Mouse (Mus musculus) lung, embryonic 14.5 days (tissue): ENCODE measurements around the gene Efna5. TPM values are rescaled to one million over a fixed set of nuclear protein-coding genes. Genes with fewer than 3 reads are reported as not detected.

Source experiments
- ATAC-seq: fragments of 200-750 bp; cut with Nextera tagmentation; 2 replicates; pipeline ENCODE4 v1.8.0; 2017; ENCODE audit warnings: mild to moderate bottlenecking, moderate TSS enrichment, moderate library complexity; ENCODE audit not compliant: insufficient read depth
- DNase-seq: peaks from one replicate; pipeline ENCODE4 v3.0.0-alpha.2; 2015
- H3K27ac ChIP-seq: fragments of 300-500 bp; sonication (generic); 2 replicates; pipeline ENCODE4 v1.5.1; 2014; ENCODE audit warnings: low read depth, mild to moderate bottlenecking, moderate library complexity
- H3K27me3 ChIP-seq: fragments of 300-500 bp; sonication (generic); 2 replicates; pipeline ENCODE4 v1.6.1; 2014; ENCODE audit warnings: low read length, control low read depth; ENCODE audit not compliant: insufficient read depth
- H3K36me3 ChIP-seq: fragments of 300-500 bp; sonication (generic); 2 replicates; pipeline ENCODE4 v1.6.1; 2014; ENCODE audit warnings: control low read depth; ENCODE audit not compliant: insufficient read depth
- H3K4me1 ChIP-seq: fragments of 300-500 bp; sonication (generic); 2 replicates; pipeline ENCODE4 v1.6.1; 2014; ENCODE audit warnings: antibody characterized with exemption, control low read depth; ENCODE audit not compliant: insufficient read depth
- H3K4me2 ChIP-seq: fragments of 300-500 bp; sonication (generic); 2 replicates; pipeline ENCODE4 v1.6.1; 2014; ENCODE audit warnings: mild to moderate bottlenecking
- H3K4me3 ChIP-seq: fragments of 300-500 bp; sonication (generic); 2 replicates; pipeline ENCODE4 v1.5.1; 2014; ENCODE audit warnings: low read depth, low read length
- H3K9ac ChIP-seq: fragments of 300-500 bp; sonication (generic); 2 replicates; pipeline ENCODE4 v1.6.1; 2014
- H3K9me3 ChIP-seq: fragments of 300-500 bp; sonication (generic); 2 replicates; pipeline ENCODE4 v1.6.1; 2016; ENCODE audit warnings: low read depth, low read length, control low read depth
- CTCF ChIP-seq: IDR thresholded peaks from 2 replicates; pipeline ENCODE4 v1.5.1; 2016; ENCODE audit warnings: antibody characterized with exemption, low read depth
- WGBS: fragments of 180-500 bp; shearing (Covaris S2); extraction: QIAGEN DNeasy Blood & Tissue Kit; methylation state at CpG from one replicate; pipeline ENCODE4 v1.1.7; 2014; 5-methylcytosine and 5-hydroxymethylcytosine counted together
- polyA plus RNA-seq: library from polyadenylated mRNA; unstranded; fragments of >200 nt; fragmentation: Nextera tagmentation; extraction: Ambion mirVana; gene quantifications from 2 replicates; pipeline ENCODE4 v1.2.1, GENCODE M21; 2014

Gene Efna5
- polyA plus RNA-seq, 1 experiment from 2014 or later = 14.8 TPM

DNA sequence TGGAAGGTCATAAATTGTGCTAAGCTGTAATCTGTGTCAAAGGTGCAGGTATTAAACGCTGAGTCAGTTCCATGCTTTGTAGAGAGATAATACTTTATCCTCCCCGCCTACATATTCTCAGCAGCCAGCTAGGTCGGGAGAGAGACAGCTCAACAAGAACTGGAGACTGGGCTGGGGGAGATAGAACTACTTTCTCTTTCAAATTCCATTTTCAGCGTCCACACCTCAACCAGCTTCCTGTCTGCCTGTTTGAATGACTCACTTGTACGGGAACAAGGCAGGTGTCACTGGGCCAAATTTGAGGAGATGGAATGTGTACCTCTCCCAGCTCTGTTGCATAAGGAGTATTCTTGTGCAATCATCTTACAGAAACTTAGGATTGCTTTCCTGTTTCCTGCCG is 193.7 kb downstream of the Efna5 start:
- peak; percentile 21; the same call in 1 of the 2 replicates for ATAC-seq
- no peak overlapping the region for H3K4me2 ChIP-seq
- DNase-seq = peak; percentile 33

DNA sequence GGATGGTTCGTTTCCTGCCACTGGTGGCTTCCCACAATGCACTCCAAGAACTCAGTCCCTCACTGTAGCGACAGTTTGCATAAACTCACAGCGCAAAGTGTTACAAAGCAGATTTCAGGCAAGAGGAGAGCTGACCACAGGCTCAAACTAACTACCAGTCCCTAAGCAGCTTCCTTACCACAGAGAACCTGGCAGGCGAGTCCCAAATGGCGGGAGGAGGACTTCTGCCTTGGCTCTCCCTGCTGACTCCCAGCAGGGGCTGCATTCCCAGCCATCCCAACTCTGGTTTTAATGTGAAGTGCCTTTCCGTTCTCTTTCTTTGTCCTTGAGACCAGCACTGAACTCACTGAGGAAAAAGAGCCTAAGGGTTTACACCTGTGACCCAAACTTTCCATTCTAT is 195.9 kb downstream of the Efna5 start:
- DNase-seq (no peak), ATAC-seq (no peak)
- no peak overlapping the region for H3K4me2 ChIP-seq
- no peaks in the 10 kb centered on the region for H3K36me3 ChIP-seq
- H3K4me3 ChIP-seq = no peak overlapping the region
- WGBS = 76% methylated on average over 6 of the region's 6 CpGs
- H3K27me3 ChIP-seq = no peaks in the 10 kb centered on the region
- H3K9ac ChIP-seq = no peak overlapping the region
- no peaks in the 10 kb centered on the region for H3K9me3 ChIP-seq
- no peak overlapping the region for H3K27ac ChIP-seq
- H3K4me1 ChIP-seq = 0 out of 2 replicates have a peak, but pooled peaks cover 2% of the 10 kb centered on the region
- no peak for TF ChIP-seq CTCF

More for the DNA sequence above, 193.7 kb downstream of the Efna5 start:
- H3K36me3 ChIP-seq = no peaks in the 10 kb centered on the region
- H3K4me1 ChIP-seq = peaks cover 5% of the 10 kb centered on the region; the same call in 1 of the 2 replicates
- no peak overlapping the region; the same call in 1 of the 2 replicates for H3K27ac ChIP-seq
- no peak overlapping the region for H3K9ac ChIP-seq
- H3K4me3 ChIP-seq = no peak overlapping the region
- H3K27me3 ChIP-seq = no peaks in the 10 kb centered on the region
- TF ChIP-seq CTCF = no peak
- WGBS = 37% methylated on average over 6 of the region's 6 CpGs
- H3K9me3 ChIP-seq = no peaks in the 10 kb centered on the region

DNA sequence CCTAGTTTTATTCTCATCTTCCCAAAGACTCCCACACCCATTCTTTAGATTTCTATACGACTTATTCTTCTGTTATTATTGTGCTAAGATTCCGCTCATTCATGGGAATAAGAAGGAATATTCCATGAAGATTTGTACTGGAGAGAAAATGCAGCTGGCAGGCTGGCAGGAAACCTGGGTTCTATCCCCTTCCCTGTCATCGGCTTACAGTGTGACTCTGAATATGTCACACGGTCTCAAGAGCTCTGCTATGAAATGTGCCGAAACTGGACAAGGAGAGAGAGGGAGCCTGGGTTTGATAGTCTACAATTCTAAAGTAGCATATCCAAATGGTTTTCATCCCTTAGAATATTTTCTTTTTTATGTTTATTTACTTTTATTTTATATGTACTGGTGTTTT is 198.0 kb downstream of the Efna5 start:
- Histone ChIP-seq H3K27ac (no peak overlapping the region), H3K27me3 (no peaks in the 10 kb centered on the region), H3K36me3 (no peaks in the 10 kb centered on the region), H3K4me1 (no peaks in the 10 kb centered on the region), H3K4me3 (no peak overlapping the region), H3K9me3 (no peaks in the 10 kb centered on the region), H3K4me2 (no peak overlapping the region), H3K9ac (no peak overlapping the region)
- DNase-seq = peak; percentile 51
- ATAC-seq = no peak
- no peak for TF ChIP-seq CTCF
- WGBS = 57% methylated on average over 5 of the region's 5 CpGs

DNA sequence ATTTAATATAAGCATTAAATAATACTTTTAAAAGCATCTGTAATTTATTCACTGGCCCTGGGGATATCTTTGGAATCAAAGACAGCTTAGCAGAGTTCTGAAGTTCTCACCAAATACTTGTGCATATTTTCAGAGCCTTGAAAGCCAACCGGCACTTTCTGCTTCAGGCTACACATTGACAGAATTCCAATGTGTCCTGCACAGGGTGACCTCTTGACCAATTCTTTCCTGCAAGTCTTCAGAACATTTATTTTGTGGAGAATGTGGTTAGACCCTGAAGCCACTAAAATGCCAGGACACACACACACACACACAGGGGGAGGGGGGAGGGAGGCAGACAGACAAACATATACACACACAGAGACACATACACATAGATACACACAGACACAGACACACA is 199.4 kb downstream of the Efna5 start:
- Histone ChIP-seq H3K9me3 (no peaks in the 10 kb centered on the region), H3K27ac (no peak overlapping the region), H3K4me1 (no peaks in the 10 kb centered on the region), H3K4me2 (no peak overlapping the region), H3K36me3 (no peaks in the 10 kb centered on the region), H3K9ac (no peak overlapping the region), H3K4me3 (no peak overlapping the region), H3K27me3 (no peaks in the 10 kb centered on the region)
- DNase-seq (no peak), ATAC-seq (no peak)
- TF ChIP-seq CTCF = no peak
- 48% methylated on average over 1 of the region's 1 CpGs for WGBS

DNA sequence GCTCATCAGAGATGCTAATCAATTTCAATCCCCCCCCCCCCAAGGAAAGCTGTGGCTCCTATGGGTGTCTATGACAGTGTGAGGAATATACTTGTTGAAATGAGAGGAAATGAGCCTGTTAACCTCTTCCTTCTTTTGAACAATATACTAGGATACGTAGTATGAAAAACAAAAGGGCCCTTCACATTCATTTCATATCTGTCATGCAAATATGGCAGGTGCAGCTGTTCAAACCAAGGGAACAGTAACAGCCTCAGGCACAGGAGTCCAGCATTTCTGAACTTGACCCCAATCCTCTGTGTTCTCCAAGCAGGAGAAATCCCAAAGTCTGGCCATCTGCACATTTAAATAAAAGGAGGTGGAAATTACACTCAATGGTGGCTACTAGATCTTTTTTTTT is 200.4 kb downstream of the Efna5 start:
- no peak for ATAC-seq
- H3K4me3 ChIP-seq = no peak overlapping the region
- no peak for TF ChIP-seq CTCF
- H3K27ac ChIP-seq = no peak overlapping the region
- H3K4me2 ChIP-seq = no peak overlapping the region
- H3K4me1 ChIP-seq = no peaks in the 10 kb centered on the region
- H3K9ac ChIP-seq = no peak overlapping the region
- no peak for DNase-seq
- no peaks in the 10 kb centered on the region for H3K9me3 ChIP-seq
- no peaks in the 10 kb centered on the region for H3K27me3 ChIP-seq
- WGBS = 64% methylated on average over 1 of the region's 1 CpGs
- H3K36me3 ChIP-seq = no peaks in the 10 kb centered on the region

DNA sequence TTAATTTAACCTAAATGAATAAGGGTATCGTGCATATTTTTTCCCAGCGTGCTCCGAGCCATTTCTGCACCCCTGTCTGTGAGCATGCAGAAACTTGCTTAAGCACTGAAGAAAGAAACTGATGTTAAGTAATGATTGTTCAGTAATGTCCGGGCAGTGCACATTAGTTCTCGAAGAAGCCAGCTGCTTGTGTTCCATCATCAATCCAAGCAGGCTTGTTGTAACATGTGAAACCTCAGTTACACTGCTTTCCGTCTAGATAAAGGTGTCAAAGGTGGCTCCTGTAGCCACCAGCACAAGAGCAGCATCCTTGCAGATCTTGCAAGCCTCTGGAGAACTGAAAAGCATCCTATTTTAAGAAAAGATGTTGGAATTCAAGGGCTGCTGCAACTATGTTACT is 204.3 kb downstream of the Efna5 start:
- Histone ChIP-seq H3K9ac (no peak overlapping the region), H3K36me3 (no peaks in the 10 kb centered on the region), H3K4me2 (no peak overlapping the region), H3K4me3 (no peak overlapping the region), H3K27ac (no peak overlapping the region), H3K4me1 (no peaks in the 10 kb centered on the region), H3K9me3 (no peaks in the 10 kb centered on the region), H3K27me3 (no peaks in the 10 kb centered on the region)
- no peak for TF ChIP-seq CTCF
- ATAC-seq (no peak; the same call in 1 of the 2 replicates), DNase-seq (no peak)
- WGBS = 43% methylated on average over 6 of the region's 6 CpGs

DNA sequence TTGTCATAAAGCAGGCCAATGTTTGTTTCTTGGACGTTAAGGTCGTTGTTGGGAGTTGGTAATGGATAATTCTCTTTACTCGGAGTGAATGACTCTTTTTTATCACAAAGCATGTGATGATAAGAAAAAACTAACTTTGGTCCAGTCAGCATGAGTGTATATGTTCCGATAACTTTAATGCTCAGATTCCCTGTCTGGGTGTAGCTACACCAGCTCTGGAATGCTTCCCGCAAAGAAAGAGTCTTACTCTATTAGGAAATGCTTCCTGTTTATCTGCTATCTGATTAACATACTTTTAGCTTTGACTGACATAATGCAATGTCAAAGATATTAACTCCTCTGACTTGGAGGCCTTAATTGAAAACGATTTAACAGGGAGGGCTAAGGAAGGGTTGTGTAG is 204.7 kb downstream of the Efna5 start:
- Histone ChIP-seq H3K9me3 (no peaks in the 10 kb centered on the region), H3K4me3 (no peak overlapping the region), H3K9ac (no peak overlapping the region), H3K4me2 (no peak overlapping the region), H3K27me3 (no peaks in the 10 kb centered on the region), H3K36me3 (no peaks in the 10 kb centered on the region), H3K4me1 (no peaks in the 10 kb centered on the region), H3K27ac (no peak overlapping the region)
- 14% methylated on average over 6 of the region's 6 CpGs for WGBS
- ATAC-seq (no peak), DNase-seq (peak; percentile 54)
- no peak for TF ChIP-seq CTCF

DNA sequence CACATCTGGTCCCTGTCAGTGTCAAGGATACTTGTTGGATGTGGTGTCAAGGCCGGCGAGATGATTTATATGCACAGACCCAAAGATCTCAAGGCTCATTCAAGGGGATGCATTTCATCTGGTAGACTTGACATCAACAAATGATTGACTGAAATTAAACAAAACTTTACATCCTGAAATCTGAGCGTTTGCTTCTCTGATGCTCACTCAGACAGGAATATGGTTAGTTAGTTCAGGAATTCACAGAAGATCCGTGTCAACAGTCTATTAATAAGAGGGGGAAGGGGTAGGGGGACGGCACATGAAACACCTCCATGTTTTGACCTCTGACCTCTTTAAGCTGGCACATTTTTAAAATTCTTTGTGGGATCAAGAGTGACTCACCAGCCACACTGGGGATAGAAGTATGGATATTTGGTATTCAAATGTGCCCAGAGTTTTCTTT is 205.3 kb downstream of the Efna5 start:
- no peak overlapping the region for H3K9ac ChIP-seq
- H3K4me3 ChIP-seq = no peak overlapping the region
- H3K36me3 ChIP-seq = no peaks in the 10 kb centered on the region
- no peak overlapping the region for H3K4me2 ChIP-seq
- H3K4me1 ChIP-seq = no peaks in the 10 kb centered on the region
- peak; percentile 11 for DNase-seq
- no peak for ATAC-seq
- no peaks in the 10 kb centered on the region for H3K27me3 ChIP-seq
- H3K9me3 ChIP-seq = no peaks in the 10 kb centered on the region
- TF ChIP-seq CTCF = no peak
- no peak overlapping the region for H3K27ac ChIP-seq
- WGBS = 13% methylated on average over 5 of the region's 5 CpGs
